ENCODE assay signal across 9 mouse cellular contexts in the genomic region with DNA sequence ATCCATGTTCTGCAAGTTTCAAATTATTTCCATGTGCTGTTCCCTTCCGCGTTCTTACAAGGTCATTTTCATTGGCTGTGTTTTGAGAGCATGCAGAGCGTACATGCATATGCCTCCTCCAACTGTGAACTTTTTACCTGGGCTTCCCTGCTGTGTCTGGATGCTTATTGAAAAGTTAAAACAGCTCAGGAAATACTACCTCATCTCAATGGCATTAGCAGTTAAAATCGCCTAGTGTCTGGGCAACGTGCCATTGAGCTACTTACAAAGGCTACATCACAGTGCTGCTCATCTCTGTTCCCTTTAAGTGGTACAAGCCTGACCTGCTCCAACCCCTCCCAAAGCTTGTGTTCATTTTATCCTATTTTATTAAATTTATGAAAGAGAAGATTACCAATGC.
DNase-seq lines count a peak whose midpoint lies in the region; ATAC-seq and TF ChIP-seq lines count a peak whose summit lies in the region.
"Had no signal": no experiment of that assay in that cellular context is flagged by ENCODE, and none has a peak within 500 bp of the region (broad histone marks: within the 10 kb centered on the region; RNA-seq: fewer than 3 reads in every experiment).

No protein-coding gene starts in this region.

- H3K27ac ChIP-seq in kidney, embryonic 16.5 days (ENCODE audit: low read length): no peak overlapping the region
- H3K27ac ChIP-seq in limb, embryonic 15.5 days: peak overlapping the region; percentile 60; the same call in 1 of the 2 replicates
- H3K27ac ChIP-seq: forebrain, embryonic 12.5 days had no signal

- 66% methylated on average over 5 of the region's 5 CpGs for WGBS in kidney, embryonic 16.5 days
- 19% methylated on average over 5 of the region's 5 CpGs for WGBS in limb, embryonic 15.5 days

- no peak overlapping the region for H3K4me2 ChIP-seq in kidney, embryonic 16.5 days (replicated peaks; ENCODE audit: low read depth, low read length)
- H3K4me2 ChIP-seq in limb, embryonic 15.5 days: no peak overlapping the region
- H3K4me2 ChIP-seq: forebrain, embryonic 12.5 days had no signal

- peak; percentile 28 for DNase-seq in kidney, adult 11 months
- DNase-seq in brain, embryonic 14.5 days (ENCODE audit: low read depth): peak; percentile 73
- DNase-seq in heart, adult 9 months (ENCODE audit: low spot score in 2 of 2): peak; percentile 28 to 29
- no peak for DNase-seq in ovary, postnatal 36 days (ENCODE audit: low spot score)
- DNase-seq in urinary bladder, adult 18-20 months (ENCODE audit: low spot score in 2 of 2): no peak

- H3K9ac ChIP-seq in kidney, embryonic 16.5 days (replicated peaks; ENCODE audit: low read length): no peak overlapping the region
- no peak overlapping the region for H3K9ac ChIP-seq in limb, embryonic 15.5 days
- H3K9ac ChIP-seq: forebrain, embryonic 12.5 days had no signal

- H3K9me3 ChIP-seq in kidney, embryonic 16.5 days (ENCODE audit: low read length): no peaks in the 10 kb centered on the region
- no peaks in the 10 kb centered on the region for H3K9me3 ChIP-seq in limb, embryonic 15.5 days
- H3K9me3 ChIP-seq: forebrain, embryonic 12.5 days had no signal

- TF ChIP-seq POLR2A in brain, embryonic 14.5 days (IDR thresholded peaks at IDR 0.05; ENCODE audit: borderline replicate concordance, extremely low read depth, insufficient read depth, insufficient read length, poor library complexity, severe bottlenecking): no peak

- H3K36me3 ChIP-seq in kidney, embryonic 16.5 days (ENCODE audit: insufficient read depth, low read length): no peaks in the 10 kb centered on the region
- no peaks in the 10 kb centered on the region for H3K36me3 ChIP-seq in limb, embryonic 15.5 days
- H3K36me3 ChIP-seq: forebrain, embryonic 12.5 days had no signal

- no peaks in the 10 kb centered on the region for H3K27me3 ChIP-seq in kidney, embryonic 16.5 days (ENCODE audit: insufficient read depth, low read length)
- H3K27me3 ChIP-seq in limb, embryonic 15.5 days: no peaks in the 10 kb centered on the region
- H3K27me3 ChIP-seq: forebrain, embryonic 12.5 days had no signal

- ATAC-seq in kidney, embryonic 16.5 days (ENCODE audit: low FRiP score, low TSS enrichment): no peak
- peak; percentile 75 for ATAC-seq in limb, embryonic 15.5 days (ENCODE audit: insufficient number of reproducible peaks, low FRiP score, low TSS enrichment, low read depth)
- no peak for ATAC-seq in frontal cortex, adult (ENCODE audit: low TSS enrichment)

- TF ChIP-seq CTCF in brain, embryonic 14.5 days (IDR thresholded peaks at IDR 0.05; ENCODE audit: borderline replicate concordance, extremely low read depth, insufficient read depth, insufficient read length): no peak

- H3K4me3 ChIP-seq in kidney, embryonic 16.5 days (ENCODE audit: low read length): no peak overlapping the region
- H3K4me3 ChIP-seq in limb, embryonic 15.5 days: no peak overlapping the region
- H3K4me3 ChIP-seq: forebrain, embryonic 12.5 days had no signal

- peaks cover 3% of the 10 kb centered on the region; the same call in 1 of the 2 replicates for H3K4me1 ChIP-seq in kidney, embryonic 16.5 days (ENCODE audit: insufficient read depth, low read length)
- H3K4me1 ChIP-seq in limb, embryonic 15.5 days: peaks cover 16% of the 10 kb centered on the region

Comparison
In these comparisons a context has a peak if more than half of its experiments do, and no peak if none do; other contexts are left out.
1. DNase-seq: peak in kidney, adult 11 months (single experiment), brain, embryonic 14.5 days (single experiment) and heart, adult 9 months (2 of 2); none in ovary, postnatal 36 days (single experiment) and urinary bladder, adult 18-20 months (0 of 2).